Mouse (Mus musculus) kidney, postnatal 0 days (tissue): Measurements from ENCODE around the gene Mrm3. TPM values are rescaled to one million over a fixed set of nuclear protein-coding genes. Genes with fewer than 3 reads are reported as not detected.

Source experiments
- ATAC-seq: fragments of 200-750 bp; cut with Nextera tagmentation; replicated peaks from 2 replicates; pipeline ENCODE4 v1.8.0; 2017; ENCODE audit warnings: low read depth, moderate number of reproducible peaks, moderate TSS enrichment, moderate library complexity; ENCODE audit not compliant: low FRiP score
- DNase-seq: peaks from one replicate; pipeline ENCODE4 v3.0.0-alpha.2; 2016; ENCODE audit warnings: low spot score
- H3K27ac ChIP-seq: fragments of 300-500 bp; sonication (generic); 2 replicates; pipeline ENCODE4 v1.5.1; 2014; ENCODE audit warnings: mild to moderate bottlenecking
- H3K27me3 ChIP-seq: fragments of 300-500 bp; sonication (generic); 2 replicates; pipeline ENCODE4 v1.6.1; 2014; ENCODE audit warnings: low read length, mixed read lengths; ENCODE audit not compliant: insufficient read depth
- H3K36me3 ChIP-seq: fragments of 300-500 bp; sonication (generic); 2 replicates; pipeline ENCODE4 v1.6.1; 2014; ENCODE audit warnings: low read length, mixed read lengths; ENCODE audit not compliant: insufficient read depth
- H3K4me1 ChIP-seq: fragments of 300-500 bp; sonication (generic); replicated peaks from 2 replicates; pipeline ENCODE4 v1.6.1; 2014; ENCODE audit warnings: antibody characterized with exemption, low read length, mixed read lengths; ENCODE audit not compliant: insufficient read depth
- H3K4me2 ChIP-seq: fragments of 300-500 bp; sonication (generic); 2 replicates; pipeline ENCODE4 v1.6.1; 2014; ENCODE audit warnings: mild to moderate bottlenecking, low read length, moderate library complexity, mixed read lengths
- H3K4me3 ChIP-seq: fragments of 300-500 bp; sonication (generic); replicated peaks from 2 replicates; pipeline ENCODE4 v1.5.1; 2014; ENCODE audit warnings: low read depth, low read length
- H3K9ac ChIP-seq: fragments of 300-500 bp; sonication (generic); 2 replicates; pipeline ENCODE4 v1.6.1; 2014; ENCODE audit warnings: low read depth, low read length
- H3K9me3 ChIP-seq: fragments of 300-500 bp; sonication (generic); replicated peaks from 2 replicates; pipeline ENCODE4 v1.6.1; 2016; ENCODE audit warnings: low read length, inconsistent platforms, mixed read lengths
- CTCF ChIP-seq: IDR thresholded peaks from 2 replicates; pipeline ENCODE4 v1.5.1; 2016; ENCODE audit warnings: antibody characterized with exemption, low read depth, mild to moderate bottlenecking, moderate library complexity
- WGBS: fragments of 180-500 bp; shearing (Covaris S2); extraction: QIAGEN DNeasy Blood & Tissue Kit; methylation state at CpG from one replicate; pipeline ENCODE4 v1.1.7; 2014; 5-methylcytosine and 5-hydroxymethylcytosine counted together
- polyA plus RNA-seq: library from polyadenylated mRNA; unstranded; fragments of >200 nt; fragmentation: Nextera tagmentation; extraction: Ambion mirVana; gene quantifications from 2 replicates; pipeline ENCODE4 v1.2.1, GENCODE M21; 2015

Gene Mrm3
- 20.8 and 21.2 TPM in 2 replicates for polyA plus RNA-seq

GRCm38 (mm10) chr11:76242901-76243810 is at the start of gene Mrm3, which contains the start of gene Glod4:
Gene Mrm3 (plus strand): TSS chr11:76243715.
Gene Glod4 (minus strand): TSS chr11:76243725.
- peaks cover 6% of the 10 kb centered on the region; the same call in 1 of the 2 replicates for H3K36me3 ChIP-seq
- peak within 1 kb of the TSS; percentile 83 for H3K9ac ChIP-seq
- WGBS: under 1% methylated on average over 61 of the region's 61 CpGs
- no peak for TF ChIP-seq CTCF
- H3K27me3 ChIP-seq: no peaks in the 10 kb centered on the region
- H3K9me3 ChIP-seq: no peaks in the 10 kb centered on the region
- ATAC-seq (peak; percentile 86), DNase-seq (peak; percentile 94)
- peaks cover 9% of the 10 kb centered on the region for H3K4me1 ChIP-seq
- H3K4me2 ChIP-seq: peak within 1 kb of the TSS; percentile 76
- H3K4me3 ChIP-seq: peak within 1 kb of the TSS; percentile 76
- peak within 1 kb of the TSS; percentile 73 for H3K27ac ChIP-seq

GRCm38 (mm10) chr11:76196275-76196976 is 47.1 kb upstream of the Mrm3 start:
- Histone ChIP-seq H3K9ac (no peak overlapping the region), H3K27ac (no peak overlapping the region), H3K4me3 (no peak overlapping the region), H3K36me3 (no peaks in the 10 kb centered on the region), H3K4me1 (no peaks in the 10 kb centered on the region; the same call in 1 of the 2 replicates), H3K9me3 (no peaks in the 10 kb centered on the region), H3K4me2 (no peak overlapping the region), H3K27me3 (no peaks in the 10 kb centered on the region)
- WGBS: 49% methylated on average over 8 of the region's 8 CpGs
- DNase-seq: no peak
- ATAC-seq: no peak
- TF ChIP-seq CTCF: no peak

GRCm38 (mm10) chr11:76196977-76197469 is 46.5 kb upstream of the Mrm3 start:
- Histone ChIP-seq H3K9ac (no peak overlapping the region), H3K4me3 (no peak overlapping the region), H3K4me1 (no peaks in the 10 kb centered on the region; the same call in 1 of the 2 replicates), H3K27me3 (no peaks in the 10 kb centered on the region), H3K27ac (no peak overlapping the region), H3K9me3 (no peaks in the 10 kb centered on the region), H3K4me2 (no peak overlapping the region), H3K36me3 (no peaks in the 10 kb centered on the region)
- no peak for DNase-seq
- no peak for ATAC-seq
- WGBS: 53% methylated on average over 8 of the region's 8 CpGs
- TF ChIP-seq CTCF: no peak

GRCm38 (mm10) chr11:76201761-76202674 is 41.5 kb upstream of the Mrm3 start:
- peak; percentile 95 for ATAC-seq
- WGBS: under 1% methylated on average over 65 of the region's 90 CpGs
- Histone ChIP-seq H3K4me1 (no peaks in the 10 kb centered on the region; the same call in 1 of the 2 replicates), H3K9ac (peak overlapping the region; percentile 79), H3K27ac (no peak overlapping the region), H3K9me3 (no peaks in the 10 kb centered on the region), H3K4me2 (peak overlapping the region; percentile 100), H3K36me3 (no peaks in the 10 kb centered on the region), H3K4me3 (peak overlapping the region; percentile 77), H3K27me3 (no peaks in the 10 kb centered on the region)
- peak; percentile 89 for DNase-seq
- no peak; the same call in 1 of the 2 replicates for TF ChIP-seq CTCF

GRCm38 (mm10) chr11:76206793-76207192 is 36.7 kb upstream of the Mrm3 start:
- H3K9ac ChIP-seq: no peak overlapping the region
- H3K27me3 ChIP-seq: no peaks in the 10 kb centered on the region
- no peak overlapping the region for H3K4me3 ChIP-seq
- 85% methylated on average over 5 of the region's 5 CpGs for WGBS
- no peak overlapping the region for H3K27ac ChIP-seq
- H3K9me3 ChIP-seq: no peaks in the 10 kb centered on the region
- no peak for DNase-seq
- H3K4me1 ChIP-seq: no peaks in the 10 kb centered on the region
- peaks cover 18% of the 10 kb centered on the region for H3K36me3 ChIP-seq
- no peak for TF ChIP-seq CTCF
- no peak for ATAC-seq
- H3K4me2 ChIP-seq: no peak overlapping the region
